Mouse (Mus musculus): ENCODE data around the gene Gm45713. TPM values are rescaled to one million over a fixed set of nuclear protein-coding genes. Genes with fewer than 3 reads are reported as not detected.
A peak's percentile ranks its signal among the peaks of the same experiment; 100 is the strongest.
"Not testable (repeated sequence)": the region's sequence is repeated elsewhere in the genome, so short reads cannot be mapped to it uniquely, and the experiment has no call there.

Gene Gm45713
- polyA plus RNA-seq, 1 experiment from 2014 or later: 0.45 TPM

GRCm38 (mm10) chr7:45127700-45128224, 8.3 kb downstream of the Gm45713 start:
- H3K27ac ChIP-seq (replicated peaks): peak overlapping the region; percentile 90
- no peak for ATAC-seq (ENCODE audit: low FRiP score, low read depth)
- peak overlapping the region; percentile 94 for H3K4me2 ChIP-seq (replicated peaks)
- peak overlapping the region; percentile 99 for H3K9ac ChIP-seq (replicated peaks)
- no peaks in the 10 kb centered on the region for H3K9me3 ChIP-seq
- peaks cover 46% of the 10 kb centered on the region for H3K4me1 ChIP-seq
- H3K27me3 ChIP-seq: no peaks in the 10 kb centered on the region
- H3K4me3 ChIP-seq: peak overlapping the region; percentile 94
- 1% methylated on average over 6 of the region's 6 CpGs for WGBS
- peaks cover 32% of the 10 kb centered on the region for H3K36me3 ChIP-seq

- peaks cover 51% of the 10 kb centered on the region for H3K4me1 ChIP-seq
- 51% methylated on average over 21 of the region's 21 CpGs for WGBS
- H3K4me2 ChIP-seq (replicated peaks): peak overlapping the region; percentile 94
- H3K4me3 ChIP-seq: peak overlapping the region; percentile 94
- ATAC-seq (ENCODE audit: low FRiP score, low read depth): no peak
- no peaks in the 10 kb centered on the region for H3K27me3 ChIP-seq
- peaks cover 39% of the 10 kb centered on the region for H3K36me3 ChIP-seq
- H3K9me3 ChIP-seq: no peaks in the 10 kb centered on the region
- peak overlapping the region; percentile 90 for H3K27ac ChIP-seq (replicated peaks)
- H3K9ac ChIP-seq (replicated peaks): peak overlapping the region; percentile 99
Measured at GRCm38 (mm10) chr7:45126844-45127699, 9.0 kb downstream of the Gm45713 start.

GRCm38 (mm10) chr7:45126147-45126843, 9.7 kb downstream of the Gm45713 start:
- no peak for ATAC-seq (ENCODE audit: low FRiP score, low read depth)
- peaks cover 46% of the 10 kb centered on the region for H3K36me3 ChIP-seq
- WGBS: 78% methylated on average over 17 of the region's 17 CpGs

GRCm38 (mm10) chr7:45125649-45126048, 10.4 kb downstream of the Gm45713 start:
- 61% methylated on average over 5 of the region's 5 CpGs for WGBS
- peaks cover 53% of the 10 kb centered on the region for H3K36me3 ChIP-seq
- H3K4me1 ChIP-seq: peaks cover 59% of the 10 kb centered on the region

More at GRCm38 (mm10) chr7:45126147-45126843, 9.7 kb downstream of the Gm45713 start:
- peaks cover 53% of the 10 kb centered on the region for H3K4me1 ChIP-seq
- peak overlapping the region; percentile 99 for H3K9ac ChIP-seq (replicated peaks)
- H3K9me3 ChIP-seq: no peaks in the 10 kb centered on the region
- peak overlapping the region; percentile 94 for H3K4me2 ChIP-seq (replicated peaks)
- no peaks in the 10 kb centered on the region for H3K27me3 ChIP-seq
- H3K4me3 ChIP-seq: peak overlapping the region; percentile 94
- peak overlapping the region; percentile 90 for H3K27ac ChIP-seq (replicated peaks)

GRCm38 (mm10) chr7:45125144-45125600, 10.9 kb downstream of the Gm45713 start:
- Histone ChIP-seq H3K27me3 (no peaks in the 10 kb centered on the region), H3K36me3 (peaks cover 58% of the 10 kb centered on the region), H3K4me3 (peak overlapping the region; percentile 88; the same call in 1 of the 2 replicates), H3K4me1 (peaks cover 59% of the 10 kb centered on the region), H3K9me3 (no peaks in the 10 kb centered on the region), H3K9ac (replicated peaks) (peak overlapping the region; percentile 55), H3K4me2 (replicated peaks) (peak overlapping the region; percentile 50), H3K27ac (replicated peaks) (peak overlapping the region; percentile 85)
- 21% methylated on average over 7 of the region's 7 CpGs for WGBS
- no peak for ATAC-seq (ENCODE audit: low FRiP score, low read depth)

More at GRCm38 (mm10) chr7:45125649-45126048, 10.4 kb downstream of the Gm45713 start:
- H3K9me3 ChIP-seq; H3K4me3 ChIP-seq; H3K4me2 ChIP-seq (replicated peaks); H3K27me3 ChIP-seq; ATAC-seq (ENCODE audit: low FRiP score, low read depth): not testable (repeated sequence)
- peak overlapping the region; percentile 85 for H3K27ac ChIP-seq (replicated peaks)
- H3K9ac ChIP-seq (replicated peaks): peak overlapping the region; percentile 55; the same call in 1 of the 2 replicates

GRCm38 (mm10) chr7:45124224-45125143, 11.5 kb downstream of the Gm45713 start, which contains the start of gene Rps11:
TSS of gene Rps11 (minus strand) at chr7:45124439.
- no peaks in the 10 kb centered on the region for H3K27me3 ChIP-seq
- under 1% methylated on average over 59 of the region's 59 CpGs for WGBS

DNA sequence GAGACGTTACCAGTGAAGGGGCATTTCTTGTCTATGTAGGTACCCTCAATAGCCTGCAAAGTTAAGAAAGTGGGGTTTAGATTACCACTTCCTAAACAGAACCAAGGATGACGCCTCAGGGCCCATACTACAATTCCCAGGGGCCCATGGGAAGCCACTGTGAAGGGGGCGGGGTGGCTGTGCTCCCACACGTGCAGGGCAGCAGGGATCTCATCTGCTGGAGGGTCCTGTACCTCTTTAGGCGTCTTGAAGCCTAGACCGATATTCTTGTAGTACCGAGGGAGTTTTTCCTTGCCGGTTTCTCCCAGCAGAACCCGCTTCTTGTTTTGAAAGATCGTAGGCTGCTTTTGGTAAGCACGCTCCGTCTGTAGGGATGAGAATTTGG, 12.9 kb downstream of the Gm45713 start:
- Histone ChIP-seq H3K4me1 (peaks cover 51% of the 10 kb centered on the region), H3K36me3 (peaks cover 74% of the 10 kb centered on the region), H3K9me3 (no peaks in the 10 kb centered on the region), H3K4me2 (replicated peaks) (peak overlapping the region; percentile 86), H3K9ac (replicated peaks) (peak overlapping the region; percentile 97), H3K27ac (replicated peaks) (peak overlapping the region; percentile 81), H3K27me3 (no peaks in the 10 kb centered on the region), H3K4me3 (peak overlapping the region; percentile 88)
- no peak for ATAC-seq (ENCODE audit: low FRiP score, low read depth)
- WGBS: 23% methylated on average over 12 of the region's 12 CpGs

More at GRCm38 (mm10) chr7:45124224-45125143, 11.5 kb downstream of the Gm45713 start, which contains the start of gene Rps11:
- H3K36me3 ChIP-seq: peaks cover 65% of the 10 kb centered on the region
- no peaks in the 10 kb centered on the region for H3K9me3 ChIP-seq
- peak within 1 kb of the TSS; percentile 97 for H3K9ac ChIP-seq (replicated peaks)
- peak; percentile 80 for ATAC-seq (ENCODE audit: low FRiP score, low read depth)
- peak within 1 kb of the TSS; percentile 86 for H3K4me2 ChIP-seq (replicated peaks)
- peak within 1 kb of the TSS; percentile 85 for H3K27ac ChIP-seq (replicated peaks)
- H3K4me3 ChIP-seq: peak within 1 kb of the TSS; percentile 88
- H3K4me1 ChIP-seq: peaks cover 54% of the 10 kb centered on the region

- H3K27ac ChIP-seq (replicated peaks): peak overlapping the region; percentile 81; the same call in 1 of the 2 replicates
- 88% methylated on average over 15 of the region's 15 CpGs for WGBS
- no peaks in the 10 kb centered on the region for H3K27me3 ChIP-seq
- ATAC-seq (ENCODE audit: low FRiP score, low read depth): no peak
- H3K9ac ChIP-seq (replicated peaks): peak overlapping the region; percentile 97
- H3K4me3 ChIP-seq: peak overlapping the region; percentile 88
- no peaks in the 10 kb centered on the region for H3K9me3 ChIP-seq
- H3K4me1 ChIP-seq: peaks cover 50% of the 10 kb centered on the region
- H3K36me3 ChIP-seq: peaks cover 79% of the 10 kb centered on the region
- H3K4me2 ChIP-seq (replicated peaks): peak overlapping the region; percentile 86
Measured at GRCm38 (mm10) chr7:45122561-45123185, 13.4 kb downstream of the Gm45713 start.

DNA sequence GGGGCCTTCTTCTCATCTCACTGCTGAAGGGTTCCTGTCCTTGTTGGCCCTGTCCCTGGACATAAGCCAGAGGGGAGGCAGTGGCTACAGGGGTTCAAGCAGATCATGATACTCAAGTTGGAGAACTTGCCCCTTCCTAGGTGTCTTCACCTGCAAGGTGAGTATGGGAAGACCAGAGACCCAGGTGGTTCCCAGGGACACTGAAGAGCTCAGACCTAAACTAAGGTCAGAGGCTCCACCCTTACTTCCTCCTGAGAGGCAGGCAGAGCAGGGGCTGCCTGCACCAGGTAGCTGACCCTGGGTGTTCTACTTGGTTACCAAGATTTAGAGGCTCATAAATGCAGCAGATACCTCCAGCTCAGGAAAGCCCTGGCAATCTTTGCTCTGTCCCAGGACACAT, 14.1 kb downstream of the Gm45713 start:
- H3K4me2 ChIP-seq (replicated peaks): no peak overlapping the region

DNA sequence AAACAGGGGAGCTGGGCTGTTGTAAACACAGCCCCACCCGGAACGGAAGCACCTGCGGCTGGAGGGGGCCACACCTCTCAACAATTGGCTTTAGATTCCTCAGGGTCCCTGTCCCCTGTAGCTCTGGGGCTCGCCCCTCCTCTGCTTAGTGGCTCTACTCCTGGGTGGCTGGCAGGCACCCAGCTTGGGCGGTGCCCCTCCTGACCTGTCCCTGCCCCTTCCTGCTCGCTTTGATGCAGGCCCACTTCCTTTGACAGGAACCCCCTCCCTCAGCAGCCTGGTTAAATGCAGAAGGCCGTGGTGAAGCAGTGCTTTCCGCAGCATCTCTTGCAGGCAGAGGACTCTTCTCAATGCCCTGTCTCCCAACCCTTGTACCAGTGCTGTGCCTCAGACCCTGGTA, 14.6 kb downstream of the Gm45713 start:
- Histone ChIP-seq H3K9ac (replicated peaks) (no peak overlapping the region), H3K4me2 (replicated peaks) (no peak overlapping the region)

More for the DNA sequence above, 14.1 kb downstream of the Gm45713 start:
- H3K27ac ChIP-seq (replicated peaks): no peak overlapping the region
- H3K27me3 ChIP-seq: no peaks in the 10 kb centered on the region
- 0 out of 2 replicates have a peak overlapping the region, but pooled peaks have one; percentile 9 for H3K4me3 ChIP-seq
- peaks cover 76% of the 10 kb centered on the region for H3K36me3 ChIP-seq
- H3K4me1 ChIP-seq: peaks cover 43% of the 10 kb centered on the region
- no peak overlapping the region for H3K9ac ChIP-seq (replicated peaks)
- no peaks in the 10 kb centered on the region for H3K9me3 ChIP-seq
- ATAC-seq (ENCODE audit: low FRiP score, low read depth): no peak

More for the DNA sequence above, 14.6 kb downstream of the Gm45713 start:
- Histone ChIP-seq H3K27ac (replicated peaks) (no peak overlapping the region), H3K4me1 (peaks cover 38% of the 10 kb centered on the region), H3K4me3 (0 out of 2 replicates have a peak overlapping the region, but pooled peaks have one; percentile 9), H3K27me3 (no peaks in the 10 kb centered on the region), H3K36me3 (peaks cover 71% of the 10 kb centered on the region), H3K9me3 (no peaks in the 10 kb centered on the region)
- ATAC-seq (ENCODE audit: low FRiP score, low read depth): no peak
- WGBS: 81% methylated on average over 8 of the region's 8 CpGs

Measured in midbrain, embryonic 12.5 days (tissue).